Mouse (Mus musculus) embryonic fibroblast, embryonic 13.5 days (primary cell): Measurements from ENCODE around the gene Gtsf1. TPM values are rescaled to one million over a fixed set of nuclear protein-coding genes. Genes with fewer than 3 reads are reported as not detected.
A peak's percentile ranks its signal among the peaks of the same experiment; 100 is the strongest.
"Not testable (repeated sequence)": the region's sequence is repeated elsewhere in the genome, so short reads cannot be mapped to it uniquely, and the experiment has no call there.

Source experiments
- H3K27ac ChIP-seq: 2 replicates; pipeline ENCODE4 v1.5.1; 2012; ENCODE audit warnings: low read length, control low read depth, inconsistent platforms; ENCODE audit not compliant: insufficient read depth
- H3K4me1 ChIP-seq: 2 replicates; pipeline ENCODE4 v1.6.1; 2011; ENCODE audit warnings: low read length; ENCODE audit not compliant: control insufficient read depth, insufficient read depth
- H3K4me3 ChIP-seq: 2 replicates; pipeline ENCODE4 v1.5.1; 2011; ENCODE audit warnings: mild to moderate bottlenecking, control low read depth, low read length; ENCODE audit not compliant: insufficient read depth
- CTCF ChIP-seq: IDR thresholded peaks from 2 replicates; pipeline ENCODE4 v1.5.1; 2011; ENCODE audit warnings: mild to moderate bottlenecking, control low read depth, low read length, moderate library complexity, borderline replicate concordance; ENCODE audit not compliant: insufficient read depth
- POLR2A ChIP-seq: IDR thresholded peaks from 2 replicates; pipeline ENCODE4 v1.6.1; 2011; ENCODE audit warnings: low read depth, mild to moderate bottlenecking, control low read depth, low read length, moderate library complexity
- polyA plus RNA-seq: library from polyadenylated mRNA; stranded (reverse); fragments of >200 nt; gene quantifications from 2 replicates; pipeline ENCODE4 v1.2.4, GENCODE M21; 2011; ENCODE audit warnings: low read depth; ENCODE audit not compliant: missing spikeins, insufficient read length

Gtsf1 gene
- polyA plus RNA-seq, 1 experiment: not detected

DNA sequence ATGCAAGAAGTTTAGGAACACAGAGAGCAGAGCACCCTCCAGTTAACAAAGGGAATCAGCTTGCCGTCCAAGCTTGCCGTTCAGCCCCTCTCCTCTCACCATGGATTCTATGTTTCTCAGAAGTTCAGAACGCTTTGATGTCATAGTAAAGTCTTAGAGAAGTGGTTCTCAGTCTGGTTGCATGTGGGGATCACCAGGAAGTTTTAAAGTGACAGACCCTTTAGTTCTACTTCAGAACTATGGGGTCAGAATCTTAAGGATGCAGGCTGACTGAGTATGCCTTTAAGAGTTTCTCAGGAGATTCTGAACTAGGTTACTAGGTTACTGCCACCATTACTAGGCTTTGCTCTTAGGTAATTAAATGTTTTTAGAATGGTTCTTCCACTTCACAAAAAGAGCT, 18.1 kb upstream of the Gtsf1 start, which contains the start of gene Gtsf2:
Gene Gtsf2 (minus strand): TSS at position 101 of the 400 bp plus-strand sequence.
- H3K4me3 ChIP-seq: no peak within 1 kb of the TSS
- no peak for TF ChIP-seq POLR2A
- no peak for TF ChIP-seq CTCF
- H3K4me1 ChIP-seq: no peaks in the 10 kb centered on the region
- no peak within 1 kb of the TSS for H3K27ac ChIP-seq

GRCm38 (mm10) chr15:103445966-103446365, 15.7 kb upstream of the Gtsf1 start:
- not testable (repeated sequence) for H3K27ac ChIP-seq, H3K4me1 ChIP-seq, H3K4me3 ChIP-seq

GRCm38 (mm10) chr15:103427017-103427416, 3.3 kb downstream of the Gtsf1 start:
- Histone ChIP-seq H3K27ac (no peak overlapping the region), H3K4me3 (no peak overlapping the region), H3K4me1 (no peaks in the 10 kb centered on the region)
- no peak for TF ChIP-seq CTCF
- TF ChIP-seq POLR2A: no peak

- H3K4me3 ChIP-seq, H3K27ac ChIP-seq, H3K4me1 ChIP-seq: not testable (repeated sequence)
Measured at GRCm38 (mm10) chr15:103405586-103405985, 24.7 kb downstream of the Gtsf1 start.

DNA sequence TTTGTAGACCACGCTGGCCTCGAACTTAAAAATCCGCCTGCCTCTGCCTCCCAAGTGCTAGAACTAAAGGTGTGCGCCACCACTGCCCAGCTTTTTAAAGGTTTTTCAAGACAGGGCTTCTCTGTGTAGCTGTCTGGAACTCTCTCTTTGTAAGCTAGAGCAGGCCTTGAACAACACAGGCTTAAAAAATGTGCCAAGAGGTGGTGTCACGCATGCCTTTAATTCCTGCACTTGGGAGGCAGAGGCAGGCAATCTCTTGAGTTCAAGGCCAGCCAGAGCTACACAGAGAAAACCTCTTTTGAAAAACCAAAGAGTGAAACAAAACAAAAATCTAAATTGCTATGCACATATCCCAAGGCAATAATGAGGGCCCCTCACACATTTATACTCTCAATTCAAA, 28.9 kb downstream of the Gtsf1 start:
- no peak overlapping the region for H3K4me3 ChIP-seq
- H3K4me1 ChIP-seq: no peaks in the 10 kb centered on the region
- H3K27ac ChIP-seq: no peak overlapping the region
- TF ChIP-seq CTCF: no peak
- no peak for TF ChIP-seq POLR2A

DNA sequence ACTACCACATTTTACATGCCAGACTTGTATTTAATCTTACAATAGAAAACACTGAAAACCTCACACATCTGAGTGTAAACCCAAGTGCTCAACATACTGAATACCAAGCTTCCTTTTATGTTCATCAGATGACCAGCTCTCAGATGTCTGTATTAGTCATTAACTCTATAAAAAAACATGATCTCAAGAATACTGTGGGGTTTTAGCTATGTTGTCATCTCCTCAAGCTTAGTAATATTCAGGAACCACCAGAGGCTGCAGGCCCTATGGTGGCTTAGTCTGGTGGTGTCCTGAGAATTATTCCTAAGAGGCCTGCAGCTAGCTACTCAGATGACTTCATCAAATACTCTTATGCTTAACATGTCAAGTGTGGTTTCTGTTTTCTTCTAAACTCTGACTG, 36.7 kb downstream of the Gtsf1 start:
- no peak overlapping the region for H3K4me3 ChIP-seq
- TF ChIP-seq CTCF (no peak), POLR2A (no peak)
- peak overlapping the region; percentile 88 for H3K27ac ChIP-seq
- H3K4me1 ChIP-seq: peaks cover 8% of the 10 kb centered on the region

DNA sequence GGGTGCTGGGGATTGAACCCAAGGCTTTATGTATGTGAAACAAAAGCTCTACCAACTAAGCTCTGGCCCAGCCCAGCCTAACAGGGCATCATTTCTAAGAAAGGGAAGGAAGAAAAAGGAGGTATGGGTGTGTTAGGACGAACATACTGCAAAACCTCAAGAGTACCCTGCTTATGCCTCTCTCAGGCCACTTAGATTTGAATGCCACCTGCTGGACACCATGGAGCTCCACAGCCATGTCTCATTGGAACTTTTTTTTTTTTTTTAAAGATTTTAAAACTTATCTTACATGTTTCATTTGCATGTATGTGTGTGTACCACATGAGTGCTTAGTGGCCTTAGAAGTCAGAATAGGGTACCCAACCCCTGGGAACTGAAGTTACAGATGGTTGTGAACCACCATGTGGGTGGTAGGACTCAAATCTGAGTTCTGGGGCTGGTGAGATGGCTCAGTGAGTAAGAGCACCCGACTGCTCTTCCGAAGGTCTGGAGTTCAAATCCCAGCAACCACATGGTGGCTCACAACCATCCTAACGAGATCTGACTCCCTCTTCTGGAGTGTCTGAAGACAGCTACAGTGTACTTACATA, 41.6 kb downstream of the Gtsf1 start:
- peaks cover 12% of the 10 kb centered on the region for H3K4me1 ChIP-seq
- H3K27ac ChIP-seq: no peak overlapping the region
- TF ChIP-seq POLR2A: no peak
- TF ChIP-seq CTCF: no peak
- no peak overlapping the region for H3K4me3 ChIP-seq

- peak overlapping the region; percentile 20; the same call in 1 of the 2 replicates for H3K27ac ChIP-seq
- TF ChIP-seq CTCF (no peak), POLR2A (no peak)
Measured at GRCm38 (mm10) chr15:103383771-103384488, 46.3 kb downstream of the Gtsf1 start.

GRCm38 (mm10) chr15:103382795-103383406, 47.4 kb downstream of the Gtsf1 start:
- no peak for TF ChIP-seq POLR2A
- TF ChIP-seq CTCF: no peak
- H3K4me1 ChIP-seq: peaks cover 18% of the 10 kb centered on the region
- H3K4me3 ChIP-seq: no peak overlapping the region
- H3K27ac ChIP-seq: peak overlapping the region; percentile 20; the same call in 1 of the 2 replicates

More at GRCm38 (mm10) chr15:103383771-103384488, 46.3 kb downstream of the Gtsf1 start:
- H3K4me1 ChIP-seq: peaks cover 11% of the 10 kb centered on the region
- H3K4me3 ChIP-seq: no peak overlapping the region

- H3K4me1 ChIP-seq: peaks cover 19% of the 10 kb centered on the region
Measured at GRCm38 (mm10) chr15:103382075-103382474, 48.2 kb downstream of the Gtsf1 start.

More at GRCm38 (mm10) chr15:103382075-103382474, 48.2 kb downstream of the Gtsf1 start:
- peak overlapping the region; percentile 6; the same call in 1 of the 2 replicates for H3K27ac ChIP-seq
- H3K4me3 ChIP-seq: no peak overlapping the region
- TF ChIP-seq CTCF: no peak
